Mouse (Mus musculus) heart, embryonic 10.5 days (tissue): Measurements from ENCODE around the gene Agpat3. TPM values are rescaled to one million over a fixed set of nuclear protein-coding genes. Genes with fewer than 3 reads are reported as not detected.
A peak's percentile ranks its signal among the peaks of the same experiment; 100 is the strongest.

Experiments
- DNase-seq: peaks from one replicate; pipeline ENCODE4 v3.0.0-alpha.2; 2017; ENCODE audit warnings: low spot score
- H3K27ac ChIP-seq: fragments of 300-500 bp; sonication (generic); 2 replicates; pipeline ENCODE4 v1.5.1; 2016; ENCODE audit warnings: mild to moderate bottlenecking
- H3K27me3 ChIP-seq: fragments of 300-500 bp; sonication (generic); 2 replicates; pipeline ENCODE4 v1.6.1; 2016; ENCODE audit warnings: mild to moderate bottlenecking; ENCODE audit not compliant: poor library complexity, insufficient read depth, severe bottlenecking
- H3K36me3 ChIP-seq: fragments of 300-500 bp; sonication (generic); 2 replicates; pipeline ENCODE4 v1.6.1; 2016; ENCODE audit warnings: mild to moderate bottlenecking, moderate library complexity
- H3K4me1 ChIP-seq: fragments of 300-500 bp; sonication (generic); 2 replicates; pipeline ENCODE4 v1.6.1; 2016; ENCODE audit warnings: mild to moderate bottlenecking
- H3K4me3 ChIP-seq: fragments of 300-500 bp; sonication (generic); 2 replicates; pipeline ENCODE4 v1.5.1; 2016; ENCODE audit warnings: mild to moderate bottlenecking, moderate library complexity
- H3K9me3 ChIP-seq: fragments of 300-500 bp; sonication (generic); 2 replicates; pipeline ENCODE4 v1.6.1; 2016; ENCODE audit warnings: mild to moderate bottlenecking, moderate library complexity
- WGBS: fragments of 180-500 bp; shearing (Covaris S2); methylation state at CpG from one replicate; pipeline ENCODE4 v1.1.7; 2016; 5-methylcytosine and 5-hydroxymethylcytosine counted together
- polyA plus RNA-seq: library from polyadenylated mRNA; unstranded; fragments of >200 nt; fragmentation: Nextera tagmentation; extraction: Ambion mirVana; gene quantifications from 2 replicates; pipeline ENCODE4 v1.2.1, GENCODE M21; 2016

Gene Agpat3
- polyA plus RNA-seq, 1 experiment from 2014 or later = 44.2 TPM

DNA sequence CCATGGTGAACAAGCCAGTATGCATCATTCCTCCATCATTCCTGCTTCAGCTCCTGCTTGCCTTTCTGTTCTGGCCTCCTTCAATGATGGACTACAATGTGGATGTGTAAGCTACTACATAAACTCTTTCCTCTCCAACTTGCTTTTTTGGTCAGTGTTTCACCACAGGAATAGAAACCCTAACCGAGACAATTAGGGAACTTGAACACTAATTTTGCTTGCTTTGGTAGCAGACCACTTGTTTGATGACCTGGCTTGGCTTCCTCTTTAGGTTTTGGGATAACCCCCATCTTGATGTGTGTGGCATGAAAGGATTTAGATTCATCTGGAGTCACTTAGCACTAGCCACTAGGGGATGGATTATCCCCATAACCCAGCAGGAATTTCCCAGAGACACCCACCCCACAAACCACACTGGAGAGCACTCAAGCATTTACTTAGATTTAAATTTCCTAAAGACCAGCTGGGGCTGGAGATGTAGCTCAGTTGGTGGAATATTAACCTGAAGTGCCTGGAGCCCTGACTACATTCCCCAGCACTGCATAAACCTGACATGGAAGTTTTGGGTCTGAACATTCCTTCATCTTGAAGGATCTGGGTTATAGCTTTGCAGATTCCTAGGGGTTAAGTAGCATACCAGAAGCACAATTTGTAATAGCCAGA, 3.8 kb upstream of the Agpat3 start:
- Histone ChIP-seq H3K9me3 (no peaks in the 10 kb centered on the region), H3K27ac (no peak overlapping the region), H3K36me3 (no peaks in the 10 kb centered on the region), H3K27me3 (peaks cover 8% of the 10 kb centered on the region), H3K4me1 (peaks cover 12% of the 10 kb centered on the region), H3K4me3 (no peak overlapping the region)
- DNase-seq = no peak
- 69% methylated on average over 1 of the region's 1 CpGs for WGBS

GRCm38 (mm10) chr10:78353196-78353595, 907 bp upstream of the Agpat3 start:
- WGBS = 66% methylated on average over 4 of the region's 4 CpGs
- DNase-seq = no peak
- H3K36me3 ChIP-seq = no peaks in the 10 kb centered on the region
- H3K4me1 ChIP-seq = peaks cover 25% of the 10 kb centered on the region
- peaks cover 11% of the 10 kb centered on the region for H3K27me3 ChIP-seq
- no peak overlapping the region for H3K4me3 ChIP-seq
- no peak overlapping the region for H3K27ac ChIP-seq
- H3K9me3 ChIP-seq = no peaks in the 10 kb centered on the region

DNA sequence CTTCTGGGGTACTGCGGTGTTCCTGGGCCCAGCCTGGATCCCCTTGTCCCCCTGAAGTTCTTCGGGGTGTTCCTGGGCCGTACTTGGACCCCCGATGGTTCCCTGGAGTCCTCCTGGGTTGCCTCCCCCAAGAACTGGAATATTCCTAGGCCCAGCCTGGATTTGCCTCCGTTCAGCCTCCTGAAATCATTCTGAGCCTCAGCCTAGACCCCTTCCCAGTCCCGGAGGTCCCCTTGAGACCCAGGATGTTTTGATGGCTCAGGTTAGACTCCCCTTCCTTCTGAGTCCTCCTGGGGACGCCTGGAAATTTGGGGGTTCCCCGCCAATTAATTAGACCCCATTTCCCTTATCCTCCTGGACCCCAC, 359 bp upstream of the Agpat3 start:
- H3K4me1 ChIP-seq = peaks cover 25% of the 10 kb centered on the region
- H3K27ac ChIP-seq = peak overlapping the region; percentile 95
- 20% methylated on average over 8 of the region's 8 CpGs for WGBS
- H3K9me3 ChIP-seq = no peaks in the 10 kb centered on the region
- H3K4me3 ChIP-seq = peak overlapping the region; percentile 94
- DNase-seq = no peak
- no peaks in the 10 kb centered on the region for H3K36me3 ChIP-seq
- H3K27me3 ChIP-seq = peaks cover 11% of the 10 kb centered on the region

DNA sequence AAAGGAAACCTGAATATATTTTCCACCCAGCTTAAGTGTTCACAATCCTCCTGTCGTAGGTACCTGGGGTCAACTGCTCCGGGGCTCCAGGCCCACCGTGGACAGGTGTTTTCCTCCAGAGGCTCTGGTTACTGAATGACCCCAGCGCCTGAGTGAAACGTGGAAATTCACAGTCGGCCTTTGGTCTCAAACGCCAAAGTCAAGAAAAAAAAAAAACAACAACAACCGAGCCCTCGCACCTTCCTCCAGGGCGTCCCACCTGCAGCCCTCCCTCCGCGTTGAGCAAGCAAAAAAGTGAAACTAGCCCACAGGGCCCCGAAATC, 764 bp downstream of the Agpat3 start:
- WGBS = 5% methylated on average over 13 of the region's 13 CpGs
- no peak for DNase-seq
- peak overlapping the region; percentile 95 for H3K27ac ChIP-seq

GRCm38 (mm10) chr10:78350796-78351556, 1.3 kb downstream of the Agpat3 start:
- Histone ChIP-seq H3K4me1 (peaks cover 28% of the 10 kb centered on the region), H3K27me3 (peaks cover 11% of the 10 kb centered on the region), H3K9me3 (no peaks in the 10 kb centered on the region), H3K36me3 (no peaks in the 10 kb centered on the region), H3K27ac (peak overlapping the region; percentile 95; the same call in 1 of the 2 replicates), H3K4me3 (peak overlapping the region; percentile 94)
- WGBS = 44% methylated on average over 6 of the region's 6 CpGs
- DNase-seq = no peak

More for the DNA sequence above, 764 bp downstream of the Agpat3 start:
- H3K9me3 ChIP-seq = no peaks in the 10 kb centered on the region
- no peaks in the 10 kb centered on the region for H3K36me3 ChIP-seq
- peaks cover 28% of the 10 kb centered on the region for H3K4me1 ChIP-seq
- peaks cover 11% of the 10 kb centered on the region for H3K27me3 ChIP-seq
- H3K4me3 ChIP-seq = peak overlapping the region; percentile 94

DNA sequence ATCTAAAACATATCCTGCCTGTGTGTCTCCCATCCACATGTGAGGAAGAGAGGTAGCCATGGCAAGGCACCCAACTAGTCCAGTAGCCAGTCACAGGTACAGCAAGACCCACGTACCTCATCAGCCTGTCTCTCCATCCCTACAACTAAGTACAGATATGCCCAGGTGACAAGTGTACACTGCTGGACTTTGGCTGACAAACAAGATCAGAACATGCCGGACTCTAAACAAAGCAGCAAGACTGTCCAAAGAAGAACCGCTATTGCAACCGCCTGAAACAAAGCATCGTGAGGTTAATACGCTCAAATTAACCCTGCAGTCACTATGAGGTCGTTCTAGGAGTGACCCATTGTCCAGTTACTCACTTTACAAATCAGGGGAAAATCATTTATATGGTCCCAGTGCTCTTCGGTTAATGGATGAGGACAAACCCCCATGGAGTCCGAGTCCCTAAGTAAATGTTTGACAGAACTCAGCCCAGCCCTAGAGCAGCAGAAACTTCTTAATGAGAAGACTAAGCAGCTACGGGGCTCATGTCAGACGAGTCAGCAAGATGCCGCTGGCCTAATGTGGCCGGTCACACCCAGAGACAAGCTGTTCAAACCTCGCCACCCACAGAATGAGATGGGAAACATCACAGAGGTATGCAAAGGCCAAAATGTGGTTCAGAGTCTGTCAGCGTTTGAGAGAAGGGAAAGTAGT, 2.7 kb downstream of the Agpat3 start:
- Histone ChIP-seq H3K9me3 (no peaks in the 10 kb centered on the region), H3K4me1 (peaks cover 28% of the 10 kb centered on the region), H3K27me3 (peaks cover 11% of the 10 kb centered on the region), H3K4me3 (no peak overlapping the region), H3K36me3 (no peaks in the 10 kb centered on the region), H3K27ac (no peak overlapping the region)
- DNase-seq = no peak
- 78% methylated on average over 15 of the region's 15 CpGs for WGBS

DNA sequence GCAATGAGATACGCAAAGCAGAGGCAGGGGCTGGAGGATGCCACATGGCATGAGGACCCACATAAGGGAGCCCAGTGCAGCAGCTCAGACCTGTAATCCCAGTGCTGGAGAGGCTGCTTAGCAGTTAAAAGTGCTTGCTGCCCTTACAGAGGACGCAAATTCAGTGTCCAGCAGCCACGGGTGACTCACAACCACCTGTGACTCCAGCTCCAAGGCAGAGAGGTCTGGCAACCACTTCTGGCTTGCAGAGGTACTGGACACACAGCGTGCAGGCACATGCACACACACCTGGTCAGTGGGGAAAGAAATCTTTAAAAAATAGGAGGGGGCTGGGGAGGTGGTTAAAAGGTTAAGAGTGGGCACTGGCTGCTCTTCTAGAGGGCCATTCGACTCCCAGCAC, 4.1 kb downstream of the Agpat3 start:
- no peaks in the 10 kb centered on the region for H3K9me3 ChIP-seq
- H3K4me3 ChIP-seq = no peak overlapping the region
- no peak for DNase-seq
- peaks cover 5% of the 10 kb centered on the region for H3K27me3 ChIP-seq
- WGBS = 89% methylated on average over 5 of the region's 5 CpGs
- 0 out of 2 replicates have a peak, but pooled peaks cover 2% of the 10 kb centered on the region for H3K36me3 ChIP-seq
- H3K27ac ChIP-seq = no peak overlapping the region
- H3K4me1 ChIP-seq = peaks cover 27% of the 10 kb centered on the region

GRCm38 (mm10) chr10:78347486-78347885, 4.8 kb downstream of the Agpat3 start:
- Histone ChIP-seq H3K9me3 (no peaks in the 10 kb centered on the region), H3K27ac (no peak overlapping the region), H3K27me3 (0 out of 2 replicates have a peak, but pooled peaks cover 3% of the 10 kb centered on the region), H3K4me1 (peaks cover 19% of the 10 kb centered on the region; the same call in 1 of the 2 replicates), H3K36me3 (peaks cover 6% of the 10 kb centered on the region; the same call in 1 of the 2 replicates), H3K4me3 (no peak overlapping the region)
- DNase-seq = no peak
- 79% methylated on average over 6 of the region's 6 CpGs for WGBS

GRCm38 (mm10) chr10:78345466-78345865, 6.8 kb downstream of the Agpat3 start:
- H3K4me3 ChIP-seq = no peak overlapping the region
- peaks cover 10% of the 10 kb centered on the region; the same call in 1 of the 2 replicates for H3K4me1 ChIP-seq

DNA sequence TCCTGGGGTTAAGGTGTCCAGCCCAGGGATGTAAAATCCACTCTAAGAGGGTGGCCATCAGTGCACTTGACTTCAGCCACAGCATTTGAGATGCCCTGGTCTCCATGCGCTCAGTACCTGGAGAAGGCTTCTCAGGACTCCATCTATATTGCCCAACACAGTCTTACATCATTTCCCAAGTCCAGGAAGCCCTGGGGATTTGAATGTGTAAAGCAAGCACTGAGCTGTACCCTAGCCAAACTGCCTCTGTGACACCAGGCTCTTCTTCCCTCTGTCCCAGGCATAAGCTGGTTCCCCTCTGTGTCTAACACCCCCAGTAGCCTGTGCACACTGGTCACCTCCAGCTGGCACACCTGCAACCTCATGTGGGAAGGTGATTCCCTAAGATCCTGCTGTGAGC, 10.2 kb downstream of the Agpat3 start:
- DNase-seq = no peak
- H3K36me3 ChIP-seq = peaks cover 6% of the 10 kb centered on the region; the same call in 1 of the 2 replicates
- H3K4me3 ChIP-seq = no peak overlapping the region
- H3K9me3 ChIP-seq = no peaks in the 10 kb centered on the region
- WGBS = 85% methylated on average over 1 of the region's 1 CpGs
- no peaks in the 10 kb centered on the region for H3K27me3 ChIP-seq
- peaks cover 7% of the 10 kb centered on the region for H3K4me1 ChIP-seq
- H3K27ac ChIP-seq = no peak overlapping the region

More at GRCm38 (mm10) chr10:78345466-78345865, 6.8 kb downstream of the Agpat3 start:
- Histone ChIP-seq H3K36me3 (peaks cover 6% of the 10 kb centered on the region; the same call in 1 of the 2 replicates), H3K27me3 (0 out of 2 replicates have a peak, but pooled peaks cover 3% of the 10 kb centered on the region), H3K27ac (no peak overlapping the region), H3K9me3 (no peaks in the 10 kb centered on the region)
- 85% methylated on average over 2 of the region's 2 CpGs for WGBS
- DNase-seq = no peak

DNA sequence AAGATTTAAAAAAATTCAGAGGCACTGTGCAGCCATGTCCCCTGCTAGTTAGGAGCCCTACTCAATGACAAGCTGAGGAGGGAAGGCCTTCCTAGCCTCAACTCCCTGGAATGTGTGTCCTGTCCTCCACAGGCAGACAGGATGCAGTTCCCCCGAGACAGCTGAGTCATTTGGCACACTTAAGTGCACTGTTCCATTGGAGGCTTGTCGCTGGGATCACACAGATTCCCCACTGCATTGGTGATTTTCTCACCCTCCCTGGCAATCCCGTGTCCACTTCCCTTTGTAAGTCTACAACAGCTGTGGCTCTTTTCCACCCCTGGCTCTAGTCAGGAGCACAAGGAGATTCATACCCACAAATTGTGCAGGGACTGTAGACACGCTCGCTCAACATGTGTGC, 14.1 kb downstream of the Agpat3 start:
- DNase-seq = no peak
- Histone ChIP-seq H3K9me3 (no peaks in the 10 kb centered on the region), H3K4me3 (no peak overlapping the region), H3K27me3 (no peaks in the 10 kb centered on the region), H3K4me1 (peaks cover 15% of the 10 kb centered on the region), H3K36me3 (peaks cover 5% of the 10 kb centered on the region; the same call in 1 of the 2 replicates), H3K27ac (0 out of 2 replicates have a peak overlapping the region, but pooled peaks have one; percentile 17)
- 48% methylated on average over 5 of the region's 5 CpGs for WGBS

DNA sequence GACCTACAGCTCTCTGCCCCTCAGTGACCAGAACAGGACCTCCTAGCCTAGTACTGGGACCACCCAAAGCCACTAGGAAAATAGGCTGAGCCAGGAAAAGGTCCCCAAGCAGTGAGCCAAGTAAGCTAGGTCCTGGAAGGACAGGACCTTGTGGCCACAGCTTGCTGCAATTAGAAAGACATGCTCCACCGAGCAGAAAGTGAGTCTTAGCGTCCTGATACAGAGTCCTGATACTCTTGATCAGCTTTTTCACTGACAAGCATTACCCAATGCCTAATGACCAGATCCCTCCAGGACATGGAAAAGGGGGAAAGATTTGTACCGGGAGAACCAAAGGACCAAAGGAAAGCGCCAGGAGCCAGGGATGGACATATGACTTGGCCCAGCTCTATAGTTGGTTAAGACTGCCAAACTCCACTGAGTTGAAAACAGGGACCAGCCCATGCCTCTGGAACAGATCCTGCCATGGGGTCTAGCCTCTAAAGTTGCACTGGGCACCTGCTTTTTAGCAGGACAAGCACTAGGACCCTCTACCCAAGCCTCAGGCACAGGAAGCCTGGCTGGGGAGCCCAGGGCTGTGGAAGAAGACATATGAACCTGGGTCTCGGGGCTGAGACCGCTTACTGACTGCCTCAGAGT, 17.2 kb downstream of the Agpat3 start:
- Histone ChIP-seq H3K36me3 (0 out of 2 replicates have a peak, but pooled peaks cover 2% of the 10 kb centered on the region), H3K4me1 (peaks cover 19% of the 10 kb centered on the region), H3K27ac (no peak overlapping the region), H3K4me3 (no peak overlapping the region), H3K9me3 (no peaks in the 10 kb centered on the region), H3K27me3 (no peaks in the 10 kb centered on the region)
- WGBS = 81% methylated on average over 6 of the region's 6 CpGs
- no peak for DNase-seq
